Mouse (Mus musculus): ENCODE data around the gene Cnih3. TPM values are rescaled to one million over a fixed set of nuclear protein-coding genes. Genes with fewer than 3 reads are reported as not detected.

Gene Cnih3
- polyA plus RNA-seq, 1 experiment from 2014 or later, result not detected

GRCm38 (mm10) chr1:181323134-181323533 is 29.3 kb upstream of the Cnih3 start:
- Histone ChIP-seq H3K9ac (peak overlapping the region; percentile 61), H3K4me3 (replicated peaks) (no peak overlapping the region), H3K4me1 (replicated peaks) (peaks cover 46% of the 10 kb centered on the region), H3K27me3 (peaks cover 8% of the 10 kb centered on the region; the same call in 1 of the 2 replicates), H3K4me2 (peak overlapping the region; percentile 54), H3K27ac (peak overlapping the region; percentile 89), H3K36me3 (0 out of 2 replicates have a peak, but pooled peaks cover 4% of the 10 kb centered on the region), H3K9me3 (replicated peaks) (no peaks in the 10 kb centered on the region)
- DNase-seq (peak; percentile 68), ATAC-seq (ENCODE audit: low read depth) (peak; percentile 96)
- 29% methylated on average over 3 of the region's 3 CpGs for WGBS (ENCODE audit: insufficient replicate concordance)

GRCm38 (mm10) chr1:181327137-181327536 is 25.3 kb upstream of the Cnih3 start:
- Histone ChIP-seq H3K4me2 (no peak overlapping the region), H3K9ac (no peak overlapping the region), H3K36me3 (no peaks in the 10 kb centered on the region), H3K27ac (no peak overlapping the region), H3K27me3 (no peaks in the 10 kb centered on the region), H3K9me3 (replicated peaks) (0 out of 2 replicates have a peak, but pooled peaks cover 1% of the 10 kb centered on the region), H3K4me1 (replicated peaks) (peaks cover 68% of the 10 kb centered on the region), H3K4me3 (replicated peaks) (no peak overlapping the region)
- 81% methylated on average over 5 of the region's 5 CpGs for WGBS (ENCODE audit: insufficient replicate concordance)
- ATAC-seq (ENCODE audit: low read depth) (no peak), DNase-seq (no peak)

- no peaks in the 10 kb centered on the region for H3K27me3 ChIP-seq
- no peak for ATAC-seq (ENCODE audit: low read depth)
- no peak overlapping the region for H3K4me2 ChIP-seq
- peak overlapping the region; percentile 1; the same call in 1 of the 2 replicates for H3K27ac ChIP-seq
- no peak overlapping the region for H3K4me3 ChIP-seq (replicated peaks)
- H3K9ac ChIP-seq, result no peak overlapping the region
- no peaks in the 10 kb centered on the region for H3K36me3 ChIP-seq
- DNase-seq, result no peak
- WGBS (ENCODE audit: insufficient replicate concordance), result 78% methylated on average over 10 of the region's 10 CpGs
- peaks cover 70% of the 10 kb centered on the region for H3K4me1 ChIP-seq (replicated peaks)
- H3K9me3 ChIP-seq (replicated peaks), result 0 out of 2 replicates have a peak, but pooled peaks cover 2% of the 10 kb centered on the region
Measured at GRCm38 (mm10) chr1:181327636-181328420, 24.6 kb upstream of the Cnih3 start.

GRCm38 (mm10) chr1:181329110-181329509 is 23.3 kb upstream of the Cnih3 start:
- no peak for DNase-seq
- Histone ChIP-seq H3K4me1 (replicated peaks) (peaks cover 69% of the 10 kb centered on the region), H3K27ac (peak overlapping the region; percentile 70), H3K9ac (peak overlapping the region; percentile 56), H3K9me3 (replicated peaks) (peaks cover 8% of the 10 kb centered on the region; the same call in 1 of the 2 replicates), H3K36me3 (no peaks in the 10 kb centered on the region), H3K4me3 (replicated peaks) (no peak overlapping the region), H3K27me3 (no peaks in the 10 kb centered on the region), H3K4me2 (peak overlapping the region; percentile 28)
- peak; percentile 88 for ATAC-seq (ENCODE audit: low read depth)
- WGBS (ENCODE audit: insufficient replicate concordance), result 36% methylated on average over 3 of the region's 3 CpGs

- 0 out of 2 replicates have a peak, but pooled peaks cover 7% of the 10 kb centered on the region for H3K36me3 ChIP-seq
- peak overlapping the region; percentile 69 for H3K27ac ChIP-seq
- H3K4me3 ChIP-seq (replicated peaks), result no peak overlapping the region
- no peaks in the 10 kb centered on the region for H3K27me3 ChIP-seq
- ATAC-seq (ENCODE audit: low read depth), result no peak
- no peak for DNase-seq
- H3K4me2 ChIP-seq, result no peak overlapping the region
- H3K9ac ChIP-seq, result no peak overlapping the region
- WGBS (ENCODE audit: insufficient replicate concordance), result 17% methylated on average over 2 of the region's 2 CpGs
- peaks cover 80% of the 10 kb centered on the region for H3K4me1 ChIP-seq (replicated peaks)
- H3K9me3 ChIP-seq (replicated peaks), result peaks cover 21% of the 10 kb centered on the region
Measured at GRCm38 (mm10) chr1:181332597-181332996, 19.8 kb upstream of the Cnih3 start.

GRCm38 (mm10) chr1:181334329-181335018 is 18.0 kb upstream of the Cnih3 start:
- H3K27me3 ChIP-seq, result no peaks in the 10 kb centered on the region
- WGBS (ENCODE audit: insufficient replicate concordance), result 33% methylated on average over 6 of the region's 6 CpGs
- peak overlapping the region; percentile 72 for H3K9ac ChIP-seq
- peak overlapping the region; percentile 58 for H3K4me2 ChIP-seq
- peaks cover 73% of the 10 kb centered on the region for H3K4me1 ChIP-seq (replicated peaks)
- peak overlapping the region; percentile 99 for H3K27ac ChIP-seq
- 0 out of 2 replicates have a peak, but pooled peaks cover 7% of the 10 kb centered on the region for H3K36me3 ChIP-seq
- peaks cover 21% of the 10 kb centered on the region for H3K9me3 ChIP-seq (replicated peaks)
- H3K4me3 ChIP-seq (replicated peaks), result peak overlapping the region; percentile 49
- ATAC-seq (ENCODE audit: low read depth), result peak; percentile 92
- DNase-seq, result peak; percentile 87

- H3K4me2 ChIP-seq, result peak overlapping the region; percentile 58
- H3K9ac ChIP-seq, result peak overlapping the region; percentile 72
- ATAC-seq (ENCODE audit: low read depth), result peak; percentile 96
- H3K4me3 ChIP-seq (replicated peaks), result peak overlapping the region; percentile 49
- peak; percentile 69 for DNase-seq
- 0 out of 2 replicates have a peak, but pooled peaks cover 7% of the 10 kb centered on the region for H3K36me3 ChIP-seq
- WGBS (ENCODE audit: insufficient replicate concordance), result 41% methylated on average over 5 of the region's 5 CpGs
- H3K27ac ChIP-seq, result peak overlapping the region; percentile 99
- peaks cover 21% of the 10 kb centered on the region for H3K9me3 ChIP-seq (replicated peaks)
- H3K4me1 ChIP-seq (replicated peaks), result peaks cover 69% of the 10 kb centered on the region
- peaks cover 2% of the 10 kb centered on the region for H3K27me3 ChIP-seq
Measured at GRCm38 (mm10) chr1:181335019-181335365, 17.4 kb upstream of the Cnih3 start.

- 74% methylated on average over 4 of the region's 4 CpGs for WGBS (ENCODE audit: insufficient replicate concordance)
- H3K27me3 ChIP-seq, result peaks cover 5% of the 10 kb centered on the region
- peak overlapping the region; percentile 49 for H3K4me3 ChIP-seq (replicated peaks)
- DNase-seq (no peak), ATAC-seq (ENCODE audit: low read depth) (no peak)
- 0 out of 2 replicates have a peak, but pooled peaks cover 7% of the 10 kb centered on the region for H3K36me3 ChIP-seq
- peaks cover 21% of the 10 kb centered on the region for H3K9me3 ChIP-seq (replicated peaks)
- peak overlapping the region; percentile 58 for H3K4me2 ChIP-seq
- peak overlapping the region; percentile 72 for H3K9ac ChIP-seq
- peak overlapping the region; percentile 99 for H3K27ac ChIP-seq
- peaks cover 66% of the 10 kb centered on the region for H3K4me1 ChIP-seq (replicated peaks)
Measured at GRCm38 (mm10) chr1:181335388-181335787, 17.0 kb upstream of the Cnih3 start.

GRCm38 (mm10) chr1:181336857-181337256 is 15.6 kb upstream of the Cnih3 start:
- Histone ChIP-seq H3K4me3 (replicated peaks) (peak overlapping the region; percentile 49; the same call in 1 of the 2 replicates), H3K27ac (peak overlapping the region; percentile 99), H3K27me3 (peaks cover 8% of the 10 kb centered on the region), H3K4me2 (0 out of 2 replicates have a peak overlapping the region, but pooled peaks have one; percentile 4), H3K36me3 (0 out of 2 replicates have a peak, but pooled peaks cover 7% of the 10 kb centered on the region), H3K9me3 (replicated peaks) (peaks cover 21% of the 10 kb centered on the region), H3K9ac (no peak overlapping the region), H3K4me1 (replicated peaks) (peaks cover 57% of the 10 kb centered on the region)
- no peak for DNase-seq
- no peak for ATAC-seq (ENCODE audit: low read depth)
- WGBS (ENCODE audit: insufficient replicate concordance), result 68% methylated on average over 6 of the region's 6 CpGs

- 81% methylated on average over 6 of the region's 6 CpGs for whole genome bisulfite sequencing (ENCODE audit: insufficient replicate concordance)
- Histone ChIP-seq H3K27ac (no peak overlapping the region), H3K4me3 (replicated peaks) (no peak overlapping the region), H3K9me3 (replicated peaks) (peaks cover 13% of the 10 kb centered on the region), H3K4me1 (replicated peaks) (peaks cover 36% of the 10 kb centered on the region), H3K27me3 (peaks cover 24% of the 10 kb centered on the region), H3K4me2 (no peak overlapping the region), H3K36me3 (0 out of 2 replicates have a peak, but pooled peaks cover 7% of the 10 kb centered on the region), H3K9ac (no peak overlapping the region)
- DNase-seq (no peak), ATAC-seq (ENCODE audit: low read depth) (no peak)
Measured at GRCm38 (mm10) chr1:181339106-181339505, 13.3 kb upstream of the Cnih3 start.

- Histone ChIP-seq H3K9ac (no peak overlapping the region), H3K9me3 (replicated peaks) (no peaks in the 10 kb centered on the region), H3K27me3 (peaks cover 78% of the 10 kb centered on the region), H3K4me1 (replicated peaks) (peaks cover 8% of the 10 kb centered on the region; the same call in 1 of the 2 replicates), H3K4me3 (replicated peaks) (no peak overlapping the region), H3K27ac (no peak overlapping the region), H3K36me3 (no peaks in the 10 kb centered on the region), H3K4me2 (no peak overlapping the region)
- DNase-seq (peak; percentile 30), ATAC-seq (ENCODE audit: low read depth) (peak; percentile 61)
- WGBS (ENCODE audit: insufficient replicate concordance), result 9% methylated on average over 15 of the region's 15 CpGs
Measured at GRCm38 (mm10) chr1:181345547-181345946, 6.9 kb upstream of the Cnih3 start.

Measured in liver, embryonic 13.5 days (tissue).